Mouse (Mus musculus) ES-E14 (cell line): Measurements from ENCODE around the gene Mamdc2.

Experiments used
- CHD2 ChIP-seq: IDR thresholded peaks from 2 replicates; pipeline ENCODE4 v1.6.1; 2014; ENCODE audit warnings: mild to moderate bottlenecking, low read depth, low read length, inconsistent platforms
- MAFK ChIP-seq: IDR thresholded peaks from 2 replicates; pipeline ENCODE4 v1.6.1; 2014; ENCODE audit warnings: mild to moderate bottlenecking, low read depth, low read length, inconsistent platforms; ENCODE audit not compliant: insufficient read depth

- TF ChIP-seq MAFK (no peak), CHD2 (no peak)
Observed at GRCm38 (mm10) chr19:23374941-23375656, 73.1 kb downstream of the Mamdc2 start.
